Mouse (Mus musculus) stomach, embryonic 14.5 days (tissue): ENCODE measurements at regions not wholly inside any gene's neighbourhood (a gene's known extent, or its start where the extent isn't known, plus 50 kb on each side); places are given as distances from the start of the nearest gene placed in this dataset.

Experiments
- ATAC-seq: fragments of 200-750 bp; cut with Nextera tagmentation; 2 replicates; pipeline ENCODE4 v1.8.0; 2017; ENCODE audit warnings: low read depth, moderate TSS enrichment; ENCODE audit not compliant: insufficient number of reproducible peaks, insufficient read depth, low FRiP score
- H3K27ac ChIP-seq: fragments of 300-500 bp; sonication (generic); 2 replicates; pipeline ENCODE4 v1.5.1; 2014; ENCODE audit warnings: mild to moderate bottlenecking, low read length, moderate library complexity, mixed read lengths
- H3K27me3 ChIP-seq: fragments of 300-500 bp; sonication (generic); 2 replicates; pipeline ENCODE4 v1.6.1; 2014; ENCODE audit warnings: low read length, control low read depth, mixed read lengths; ENCODE audit not compliant: control insufficient read depth, insufficient read depth
- H3K36me3 ChIP-seq: fragments of 300-500 bp; sonication (generic); 2 replicates; pipeline ENCODE4 v1.6.1; 2014; ENCODE audit warnings: mild to moderate bottlenecking, control low read depth, low read length, moderate library complexity, mixed read lengths; ENCODE audit not compliant: control insufficient read depth, insufficient read depth
- H3K4me1 ChIP-seq: fragments of 300-500 bp; sonication (generic); 2 replicates; pipeline ENCODE4 v1.6.1; 2014; ENCODE audit warnings: low read length, control low read depth, mixed read lengths; ENCODE audit not compliant: control insufficient read depth, insufficient read depth
- H3K4me2 ChIP-seq: fragments of 300-500 bp; sonication (generic); replicated peaks from 2 replicates; pipeline ENCODE4 v1.6.1; 2014; ENCODE audit warnings: low read depth, low read length, control low read depth
- H3K4me3 ChIP-seq: fragments of 300-500 bp; sonication (generic); 2 replicates; pipeline ENCODE4 v1.5.1; 2014; ENCODE audit warnings: low read depth, low read length, control low read depth
- H3K9ac ChIP-seq: fragments of 300-500 bp; sonication (generic); replicated peaks from 2 replicates; pipeline ENCODE4 v1.6.1; 2014; ENCODE audit warnings: low read depth, mild to moderate bottlenecking, control low read depth, low read length, moderate library complexity, mixed read lengths
- H3K9me3 ChIP-seq: fragments of 300-500 bp; sonication (generic); 2 replicates; pipeline ENCODE4 v1.6.1; 2016; ENCODE audit warnings: low read depth, low read length, control low read depth; ENCODE audit not compliant: control insufficient read depth
- WGBS: fragments of 180-500 bp; shearing (Covaris S2); extraction: QIAGEN DNeasy Blood & Tissue Kit; methylation state at CpG from one replicate; pipeline ENCODE4 v1.1.7; 2014; 5-methylcytosine and 5-hydroxymethylcytosine counted together

DNA sequence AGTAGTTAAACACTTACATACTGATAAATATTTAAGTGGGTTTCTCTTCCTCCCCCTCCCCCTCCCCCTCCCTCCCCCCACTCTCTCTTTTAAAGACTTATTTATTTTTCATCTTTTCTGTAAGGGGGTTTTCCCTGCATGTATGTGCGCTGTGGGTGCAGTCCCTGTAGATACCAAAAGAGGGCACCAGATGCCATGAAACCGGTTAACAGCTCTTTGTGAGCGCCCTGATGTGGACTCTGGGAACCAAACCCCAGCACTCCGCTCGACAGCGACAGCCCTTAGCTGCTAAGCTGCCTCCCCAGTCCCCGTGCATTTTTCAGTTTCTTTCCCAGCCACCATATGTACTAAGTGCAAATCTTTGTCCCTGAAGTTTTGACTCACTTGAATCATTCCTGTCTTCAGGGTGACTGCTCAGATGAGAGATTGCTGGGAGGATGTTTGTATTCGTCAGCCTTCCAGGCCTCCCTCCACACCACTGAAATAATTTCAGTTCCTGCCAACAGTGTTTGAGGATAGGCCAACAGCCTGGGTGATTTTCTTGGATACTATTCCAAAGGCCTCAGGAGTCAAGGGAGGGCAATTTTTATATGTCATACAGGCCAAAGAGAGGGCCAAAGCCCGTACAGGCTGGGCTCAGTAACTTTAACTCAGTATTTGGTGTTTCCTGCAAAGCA lies 309.3 kb downstream of the Prdm2 start:
- H3K9me3 ChIP-seq = no peaks in the 10 kb centered on the region
- ATAC-seq = no peak
- no peak overlapping the region for H3K9ac ChIP-seq
- H3K36me3 ChIP-seq = no peaks in the 10 kb centered on the region
- WGBS = 70% methylated on average over 9 of the region's 9 CpGs
- no peak overlapping the region for H3K4me2 ChIP-seq
- H3K4me1 ChIP-seq = no peaks in the 10 kb centered on the region
- H3K27me3 ChIP-seq = no peaks in the 10 kb centered on the region
- H3K27ac ChIP-seq = no peak overlapping the region
- no peak overlapping the region for H3K4me3 ChIP-seq

- no peaks in the 10 kb centered on the region for H3K4me1 ChIP-seq
These were observed 312.0 kb downstream of the Prdm2 start for GRCm38 (mm10) chr4:142900792-142901191.

DNA sequence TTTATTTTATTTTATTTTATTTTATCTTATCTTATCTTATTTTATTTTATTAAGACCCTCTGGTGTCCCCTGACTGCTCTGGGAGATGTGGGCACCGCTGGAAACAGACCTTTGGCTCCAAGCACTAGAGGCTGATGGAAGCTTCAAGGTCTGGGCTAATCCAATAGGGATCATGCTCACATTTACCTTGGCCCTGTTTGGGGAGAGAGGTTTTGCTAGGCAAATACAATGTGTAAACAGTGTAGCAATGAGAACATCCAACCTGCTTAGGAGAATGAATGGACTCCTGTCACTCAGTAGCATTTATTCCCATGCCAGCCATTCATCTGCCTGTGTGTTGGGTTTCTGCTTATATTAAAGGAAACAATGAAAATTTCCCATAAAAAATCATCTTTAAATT lies 313.8 kb downstream of the Prdm2 start:
- Histone ChIP-seq H3K4me2 (no peak overlapping the region), H3K27me3 (no peaks in the 10 kb centered on the region), H3K9ac (no peak overlapping the region), H3K27ac (no peak overlapping the region), H3K36me3 (no peaks in the 10 kb centered on the region), H3K4me1 (no peaks in the 10 kb centered on the region), H3K9me3 (no peaks in the 10 kb centered on the region), H3K4me3 (no peak overlapping the region)
- ATAC-seq = no peak
- 57% methylated on average over 1 of the region's 1 CpGs for WGBS

More at GRCm38 (mm10) chr4:142900792-142901191, 312.0 kb downstream of the Prdm2 start:
- ATAC-seq = no peak
- Histone ChIP-seq H3K9ac (no peak overlapping the region), H3K27me3 (no peaks in the 10 kb centered on the region), H3K27ac (no peak overlapping the region), H3K9me3 (no peaks in the 10 kb centered on the region), H3K36me3 (no peaks in the 10 kb centered on the region), H3K4me3 (no peak overlapping the region), H3K4me2 (no peak overlapping the region)
- WGBS = 87% methylated on average over 9 of the region's 9 CpGs

GRCm38 (mm10) chr4:142890711-142891110 lies 322.1 kb downstream of the Prdm2 start:
- Histone ChIP-seq H3K4me3 (no peak overlapping the region), H3K27ac (no peak overlapping the region), H3K9ac (no peak overlapping the region), H3K4me1 (no peaks in the 10 kb centered on the region), H3K27me3 (no peaks in the 10 kb centered on the region), H3K36me3 (no peaks in the 10 kb centered on the region), H3K9me3 (no peaks in the 10 kb centered on the region; the same call in 1 of the 2 replicates), H3K4me2 (no peak overlapping the region)
- ATAC-seq = no peak
- 91% methylated on average over 1 of the region's 1 CpGs for WGBS

DNA sequence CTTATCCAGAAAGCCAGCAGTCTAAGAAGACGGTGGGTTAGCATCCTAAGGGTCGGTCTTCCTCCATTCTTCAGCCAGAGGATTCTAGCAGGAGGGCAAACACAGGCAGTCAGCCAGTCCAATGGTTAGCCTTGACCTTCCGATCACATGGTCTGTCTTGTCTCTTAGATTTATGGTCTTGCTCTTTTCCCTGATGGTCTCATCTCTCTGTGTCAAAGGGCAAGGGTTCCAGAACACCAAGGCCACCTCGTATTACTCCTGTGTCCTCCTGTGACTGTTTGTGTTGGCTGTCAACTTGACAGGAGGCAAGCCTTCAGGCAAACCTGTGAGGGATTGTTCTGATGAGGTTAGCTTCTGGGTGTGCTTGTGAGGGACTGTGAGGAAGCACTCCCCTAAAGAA lies 323.9 kb downstream of the Prdm2 start:
- Histone ChIP-seq H3K9me3 (no peaks in the 10 kb centered on the region; the same call in 1 of the 2 replicates), H3K9ac (no peak overlapping the region), H3K4me1 (no peaks in the 10 kb centered on the region), H3K4me2 (no peak overlapping the region), H3K27ac (no peak overlapping the region), H3K27me3 (no peaks in the 10 kb centered on the region), H3K36me3 (no peaks in the 10 kb centered on the region), H3K4me3 (no peak overlapping the region)
- ATAC-seq = no peak
- 59% methylated on average over 4 of the region's 4 CpGs for WGBS

DNA sequence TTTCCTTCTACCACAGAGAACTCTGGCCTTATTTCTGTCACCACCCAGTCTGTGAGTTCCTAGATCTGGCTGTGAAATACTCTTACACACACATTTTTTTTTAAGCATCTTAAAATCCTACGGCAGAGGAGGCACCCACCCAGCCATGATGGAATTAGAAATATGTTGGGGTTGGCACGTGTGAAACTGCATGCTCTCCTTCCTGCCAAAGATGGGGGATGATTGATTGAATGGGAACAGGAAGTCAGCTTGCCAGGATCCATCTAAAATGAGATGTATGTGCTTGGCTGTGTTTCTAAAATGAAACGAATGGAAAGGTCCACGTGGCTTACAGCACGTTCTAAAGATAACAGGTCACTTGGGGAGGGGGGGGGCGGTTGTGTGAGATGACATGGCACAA lies 324.9 kb downstream of the Prdm2 start:
- Histone ChIP-seq H3K4me2 (no peak overlapping the region), H3K9ac (no peak overlapping the region), H3K27ac (no peak overlapping the region), H3K9me3 (no peaks in the 10 kb centered on the region; the same call in 1 of the 2 replicates), H3K36me3 (no peaks in the 10 kb centered on the region), H3K4me3 (no peak overlapping the region), H3K27me3 (no peaks in the 10 kb centered on the region), H3K4me1 (no peaks in the 10 kb centered on the region)
- 32% methylated on average over 6 of the region's 6 CpGs for WGBS
- ATAC-seq = no peak

- 4% methylated on average over 2 of the region's 2 CpGs for WGBS
These were observed 332.5 kb downstream of the Prdm2 start for GRCm38 (mm10) chr4:142880323-142880759.

GRCm38 (mm10) chr4:142876151-142876550 lies 336.6 kb downstream of the Prdm2 start:
- Histone ChIP-seq H3K27me3 (no peaks in the 10 kb centered on the region), H3K4me1 (no peaks in the 10 kb centered on the region; the same call in 1 of the 2 replicates), H3K4me2 (no peak overlapping the region), H3K9ac (no peak overlapping the region), H3K36me3 (no peaks in the 10 kb centered on the region), H3K4me3 (no peak overlapping the region), H3K9me3 (no peaks in the 10 kb centered on the region), H3K27ac (no peak overlapping the region)
- no peak for ATAC-seq
- 78% methylated on average over 3 of the region's 3 CpGs for WGBS

More at GRCm38 (mm10) chr4:142880323-142880759, 332.5 kb downstream of the Prdm2 start:
- Histone ChIP-seq H3K9me3 (no peaks in the 10 kb centered on the region), H3K27me3 (no peaks in the 10 kb centered on the region), H3K4me3 (no peak overlapping the region), H3K4me2 (no peak overlapping the region), H3K27ac (no peak overlapping the region), H3K4me1 (no peaks in the 10 kb centered on the region; the same call in 1 of the 2 replicates), H3K9ac (no peak overlapping the region), H3K36me3 (no peaks in the 10 kb centered on the region)
- ATAC-seq = no peak; the same call in 1 of the 2 replicates

DNA sequence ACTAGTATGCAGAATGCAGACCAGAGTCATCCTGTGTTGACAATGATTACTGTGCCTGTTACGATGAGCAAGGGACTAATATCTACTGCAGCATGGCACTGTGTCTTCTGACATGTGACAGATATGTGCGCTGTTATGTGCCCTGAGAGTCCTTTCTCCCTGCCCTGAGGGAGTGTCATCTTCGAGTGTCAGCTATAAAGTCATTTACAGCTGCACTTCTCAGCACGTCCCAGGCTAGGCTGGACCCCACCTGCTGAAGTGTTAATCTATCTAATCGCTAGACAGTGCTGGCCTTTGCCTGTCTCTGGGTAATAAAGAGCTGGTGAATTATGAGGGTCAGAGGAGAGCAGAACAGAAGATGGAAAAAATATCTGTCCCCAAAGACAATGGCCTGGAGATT lies 337.7 kb downstream of the Prdm2 start:
- H3K4me2 ChIP-seq = no peak overlapping the region
- WGBS = 53% methylated on average over 5 of the region's 5 CpGs
- no peaks in the 10 kb centered on the region for H3K27me3 ChIP-seq
- no peak overlapping the region for H3K9ac ChIP-seq
- H3K36me3 ChIP-seq = no peaks in the 10 kb centered on the region
- ATAC-seq = no peak
- H3K4me1 ChIP-seq = no peaks in the 10 kb centered on the region; the same call in 1 of the 2 replicates
- no peak overlapping the region for H3K4me3 ChIP-seq
- H3K27ac ChIP-seq = no peak overlapping the region
- no peaks in the 10 kb centered on the region for H3K9me3 ChIP-seq
